Mouse (Mus musculus): ENCODE data around the gene Ntng2.

- TF ChIP-seq POLR2A (IDR thresholded peaks at IDR 0.05; ENCODE audit: borderline replicate concordance, low read depth, low read length) (no peak), CTCF (IDR thresholded peaks at IDR 0.05; ENCODE audit: low read depth, low read length) (peak; percentile 92)
Observed at GRCm38 (mm10) chr2:29199909-29200308, 52.9 kb downstream of the Ntng2 start.
